Mouse (Mus musculus): ENCODE measurements around the gene Ccdc14.

DNA sequence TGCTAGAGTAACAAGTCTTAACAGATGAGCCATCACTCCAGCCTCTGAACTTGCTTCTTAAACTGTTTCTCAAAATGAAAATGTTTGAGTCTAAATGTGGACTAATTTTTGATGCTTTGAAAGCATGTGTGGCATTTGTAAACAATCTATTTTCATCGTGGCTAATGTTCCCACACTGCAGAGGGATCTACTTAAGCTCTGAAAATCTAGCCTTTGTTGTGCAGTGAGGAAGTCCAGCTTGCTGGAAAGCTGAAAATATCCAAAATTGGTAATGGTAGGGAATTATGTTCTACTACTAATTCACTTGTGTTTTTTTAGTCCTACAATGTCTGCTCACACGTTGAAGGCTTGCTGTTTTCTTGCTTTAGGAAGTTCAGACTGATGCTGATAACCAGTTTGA is 15.6 kb downstream of the Ccdc14 start:
- no peak for TF ChIP-seq CTCF (IDR thresholded peaks at IDR 0.05; ENCODE audit: low read depth, low read length)
- TF ChIP-seq POLR2A (IDR thresholded peaks at IDR 0.05; ENCODE audit: insufficient read depth, low read length) = no peak
